Mouse (Mus musculus): Measurements from ENCODE around the gene Cox10.

DNA sequence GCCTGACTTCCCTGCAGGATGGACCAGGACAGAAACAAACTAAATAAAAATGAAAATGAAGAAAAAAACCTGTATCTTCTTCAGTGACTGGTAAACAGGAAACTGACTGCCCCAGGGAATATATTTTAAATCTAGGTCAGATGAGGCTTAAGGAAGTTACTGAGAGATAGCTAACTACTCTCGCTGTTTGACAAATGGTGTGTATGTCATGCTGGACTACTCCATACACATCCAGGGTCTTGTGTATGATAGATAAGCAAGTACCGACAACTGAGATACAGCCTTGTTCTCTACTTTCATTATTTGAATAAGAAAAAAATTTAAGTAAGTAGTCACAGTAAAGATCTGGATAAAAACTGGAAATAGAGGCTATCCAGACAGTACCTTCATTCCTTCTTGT lies 20.0 kb downstream of the Cox10 start:
- no peak for TF ChIP-seq POLR2A (IDR thresholded peaks at IDR 0.05; ENCODE audit: insufficient read depth, low read length)
- no peak for TF ChIP-seq CTCF (IDR thresholded peaks at IDR 0.05; ENCODE audit: low read depth, low read length)

Data from ES-Bruce4 (cell line).